Mouse (Mus musculus): ENCODE measurements around the gene Slc25a27.

DNA sequence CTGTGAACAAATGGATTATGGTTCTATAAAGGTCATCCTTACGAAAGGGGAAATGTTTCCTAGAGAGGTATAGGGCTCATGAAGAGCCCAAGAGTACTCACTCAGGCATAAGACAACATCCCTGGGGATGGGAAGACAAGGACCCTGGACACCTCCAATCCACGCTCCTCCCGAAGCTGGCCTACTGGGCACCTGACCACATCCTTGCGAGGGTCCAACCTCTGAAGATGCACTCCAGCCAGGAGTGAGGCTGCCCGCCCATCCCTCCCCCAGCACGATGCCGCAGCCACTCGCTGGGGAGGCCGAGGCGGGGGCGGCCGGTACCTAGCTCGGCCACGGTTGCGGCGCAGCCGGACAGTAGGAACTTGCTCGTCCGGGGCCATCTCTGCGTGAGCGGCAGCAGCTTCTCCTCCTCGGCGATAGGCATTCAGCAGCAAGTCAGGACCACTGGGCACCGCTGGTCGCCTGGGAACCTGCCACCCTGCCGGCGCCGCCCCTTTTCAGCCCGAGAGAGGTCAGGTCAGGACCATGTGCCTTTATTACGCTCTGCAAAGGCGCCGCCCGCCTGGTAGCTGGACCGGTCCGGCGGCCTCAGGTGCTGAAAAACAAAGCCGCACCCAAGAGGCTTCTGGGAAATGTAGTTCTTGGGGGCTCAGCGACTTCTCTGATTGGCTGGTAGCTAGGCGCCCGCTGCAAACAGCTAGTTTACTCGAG lies at the start of gene Slc25a27:
- TF ChIP-seq CTCF (IDR thresholded peaks at IDR 0.05; ENCODE audit: borderline replicate concordance, extremely low read depth, insufficient read depth, insufficient read length) (no peak), POLR2A (IDR thresholded peaks at IDR 0.05; ENCODE audit: borderline replicate concordance, extremely low read depth, insufficient read depth, insufficient read length, poor library complexity, severe bottlenecking) (peak; percentile 64; the same call in 1 of the 2 replicates)

Data from brain, embryonic 14.5 days (tissue).